Mouse (Mus musculus): ENCODE results near the gene Sftpa1. TPM values are rescaled to one million over a fixed set of nuclear protein-coding genes. Genes with fewer than 3 reads are reported as not detected.

Sftpa1 gene
- polyA plus RNA-seq, 1 experiment from 2014 or later: not detected

DNA sequence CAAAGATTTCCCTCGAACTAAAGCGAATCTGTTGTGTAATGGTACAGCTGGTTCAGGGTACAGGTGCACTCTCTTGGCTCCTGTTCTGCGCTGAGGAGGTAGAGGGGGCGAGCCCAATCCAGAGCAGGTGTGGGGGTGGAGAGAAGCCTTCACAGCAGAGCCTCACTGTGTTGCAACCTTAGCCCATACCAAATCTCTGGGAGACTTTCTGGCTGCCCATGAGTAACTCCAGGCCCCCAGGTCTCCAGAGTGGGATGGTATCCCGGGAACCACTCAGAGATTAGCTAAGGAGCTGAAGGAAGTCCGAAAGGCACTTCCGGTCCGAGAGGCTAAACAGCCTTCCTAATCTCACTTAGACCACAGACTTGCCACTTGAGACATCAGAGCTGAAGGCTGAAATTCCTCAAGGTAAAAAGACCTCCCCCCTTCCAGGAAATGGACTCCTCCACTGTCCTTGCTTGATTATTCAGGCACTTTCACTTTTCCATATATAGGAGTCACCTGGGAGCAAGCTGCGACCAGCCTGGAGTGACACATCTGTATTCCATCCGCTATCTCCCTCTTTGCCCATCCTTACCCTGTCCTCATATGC is 26.6 kb upstream of the Sftpa1 start, which contains the start of gene Mat1a:
Gene Mat1a, plus strand, starts transcription at position 183 of the 592 bp plus-strand sequence.
- H3K27me3 ChIP-seq (ENCODE audit: control insufficient read depth, insufficient read depth, low read length): no peaks in the 10 kb centered on the region
- no peak for DNase-seq (ENCODE audit: low spot score)
- no peak for ATAC-seq (ENCODE audit: low FRiP score)
- no peak within 1 kb of the TSS for H3K4me2 ChIP-seq (replicated peaks)
- WGBS: 78% methylated on average over 10 of the region's 10 CpGs
- no peaks in the 10 kb centered on the region for H3K4me1 ChIP-seq (replicated peaks; ENCODE audit: control insufficient read depth, insufficient read depth, low read length)
- no peak within 1 kb of the TSS for H3K4me3 ChIP-seq (replicated peaks; ENCODE audit: low read length)
- no peak within 1 kb of the TSS for H3K27ac ChIP-seq
- H3K9ac ChIP-seq: no peak within 1 kb of the TSS
- H3K36me3 ChIP-seq (replicated peaks; ENCODE audit: control insufficient read depth, insufficient read depth): no peaks in the 10 kb centered on the region
- no peaks in the 10 kb centered on the region for H3K9me3 ChIP-seq (ENCODE audit: control insufficient read depth, low read length)

DNA sequence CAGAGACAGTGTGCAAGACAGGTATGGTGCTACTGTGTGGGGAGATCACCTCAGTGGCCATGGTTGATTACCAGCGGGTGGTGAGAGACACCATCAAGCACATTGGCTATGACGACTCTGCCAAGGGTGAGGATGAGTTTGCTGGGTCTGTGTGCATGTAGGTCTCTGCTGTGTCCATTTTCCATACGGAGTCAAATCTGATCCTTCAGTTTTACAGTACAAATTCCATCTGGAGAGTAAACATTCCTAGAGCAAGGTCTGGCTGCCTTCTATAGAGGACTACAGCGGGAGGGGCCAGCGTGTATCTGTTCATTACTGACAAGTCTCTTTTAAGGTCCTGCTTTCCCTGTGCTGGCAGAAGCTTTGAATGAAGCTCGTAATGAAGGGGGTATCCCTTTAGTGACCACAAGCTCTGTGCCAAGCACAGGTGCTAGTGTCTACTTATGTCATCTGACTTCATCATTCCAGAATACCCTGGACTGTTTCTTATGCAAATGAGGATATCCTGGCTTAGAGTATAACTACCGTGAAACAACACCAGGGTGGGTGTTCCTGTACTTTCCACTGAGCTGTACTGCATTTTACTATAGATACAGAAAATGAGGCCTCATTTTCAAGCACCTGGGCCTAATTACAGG is 20.4 kb upstream of the Sftpa1 start:
- DNase-seq (ENCODE audit: low spot score) (no peak), ATAC-seq (ENCODE audit: low FRiP score) (no peak)
- Histone ChIP-seq H3K4me1 (replicated peaks; ENCODE audit: control insufficient read depth, insufficient read depth, low read length) (no peaks in the 10 kb centered on the region), H3K4me3 (replicated peaks; ENCODE audit: low read length) (no peak overlapping the region), H3K9me3 (ENCODE audit: control insufficient read depth, low read length) (no peaks in the 10 kb centered on the region), H3K9ac (no peak overlapping the region), H3K27me3 (ENCODE audit: control insufficient read depth, insufficient read depth, low read length) (no peaks in the 10 kb centered on the region), H3K27ac (no peak overlapping the region), H3K36me3 (replicated peaks; ENCODE audit: control insufficient read depth, insufficient read depth) (no peaks in the 10 kb centered on the region), H3K4me2 (replicated peaks) (no peak overlapping the region)
- 93% methylated on average over 7 of the region's 7 CpGs for WGBS

DNA sequence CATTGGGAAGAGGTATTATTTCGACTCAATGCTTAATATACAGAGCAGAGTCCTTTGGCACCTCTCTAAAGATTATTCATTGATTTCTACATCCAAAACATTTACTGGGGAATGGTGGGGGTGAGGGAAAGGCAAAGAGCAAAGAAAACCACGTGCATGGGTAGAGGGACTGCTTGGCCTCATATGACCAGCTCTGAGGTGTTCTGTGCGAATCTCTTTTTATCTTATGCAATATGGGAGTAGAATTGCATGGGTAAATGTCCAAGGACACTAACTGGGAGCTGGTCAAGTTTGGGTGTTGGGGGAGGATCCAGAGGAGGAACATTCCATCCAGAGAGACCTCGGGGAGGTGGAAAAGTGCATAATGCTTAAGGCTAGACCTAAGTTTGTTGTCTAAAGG is 18.6 kb upstream of the Sftpa1 start:
- no peak overlapping the region for H3K4me3 ChIP-seq (replicated peaks; ENCODE audit: low read length)
- no peak overlapping the region for H3K27ac ChIP-seq
- no peak overlapping the region for H3K4me2 ChIP-seq (replicated peaks)
- no peaks in the 10 kb centered on the region for H3K36me3 ChIP-seq (replicated peaks; ENCODE audit: control insufficient read depth, insufficient read depth)
- 82% methylated on average over 4 of the region's 4 CpGs for WGBS
- DNase-seq (ENCODE audit: low spot score) (no peak), ATAC-seq (ENCODE audit: low FRiP score) (no peak)
- H3K9ac ChIP-seq: no peak overlapping the region
- no peaks in the 10 kb centered on the region for H3K4me1 ChIP-seq (replicated peaks; ENCODE audit: control insufficient read depth, insufficient read depth, low read length)
- no peaks in the 10 kb centered on the region for H3K9me3 ChIP-seq (ENCODE audit: control insufficient read depth, low read length)
- H3K27me3 ChIP-seq (ENCODE audit: control insufficient read depth, insufficient read depth, low read length): no peaks in the 10 kb centered on the region

DNA sequence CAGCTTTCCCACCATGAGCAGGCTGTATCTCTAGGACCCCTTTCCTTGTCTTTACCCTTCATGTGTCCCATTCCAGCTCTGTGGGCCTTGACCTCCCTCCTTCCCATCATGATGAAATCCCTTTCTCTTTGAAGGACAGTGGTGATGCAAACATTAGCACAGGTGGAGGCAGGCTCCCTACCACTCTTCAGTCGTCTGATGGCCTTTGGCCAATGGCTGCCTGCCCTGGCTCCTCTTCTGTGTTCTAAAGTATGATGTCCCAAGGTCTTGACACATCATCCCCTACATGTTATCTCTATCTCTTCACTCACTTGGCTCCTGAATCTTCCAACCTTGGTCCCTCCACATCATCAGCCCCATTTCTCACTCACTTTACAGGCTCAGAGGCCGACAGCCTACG is 15.3 kb upstream of the Sftpa1 start:
- no peak overlapping the region for H3K4me2 ChIP-seq (replicated peaks)
- H3K9ac ChIP-seq: no peak overlapping the region
- H3K27ac ChIP-seq: no peak overlapping the region
- H3K9me3 ChIP-seq (ENCODE audit: control insufficient read depth, low read length): no peaks in the 10 kb centered on the region
- H3K4me1 ChIP-seq (replicated peaks; ENCODE audit: control insufficient read depth, insufficient read depth, low read length): no peaks in the 10 kb centered on the region
- no peak for ATAC-seq (ENCODE audit: low FRiP score)
- WGBS: 89% methylated on average over 3 of the region's 3 CpGs
- no peak overlapping the region for H3K4me3 ChIP-seq (replicated peaks; ENCODE audit: low read length)
- no peak for DNase-seq (ENCODE audit: low spot score)
- no peaks in the 10 kb centered on the region for H3K27me3 ChIP-seq (ENCODE audit: control insufficient read depth, insufficient read depth, low read length)
- no peaks in the 10 kb centered on the region for H3K36me3 ChIP-seq (replicated peaks; ENCODE audit: control insufficient read depth, insufficient read depth)

DNA sequence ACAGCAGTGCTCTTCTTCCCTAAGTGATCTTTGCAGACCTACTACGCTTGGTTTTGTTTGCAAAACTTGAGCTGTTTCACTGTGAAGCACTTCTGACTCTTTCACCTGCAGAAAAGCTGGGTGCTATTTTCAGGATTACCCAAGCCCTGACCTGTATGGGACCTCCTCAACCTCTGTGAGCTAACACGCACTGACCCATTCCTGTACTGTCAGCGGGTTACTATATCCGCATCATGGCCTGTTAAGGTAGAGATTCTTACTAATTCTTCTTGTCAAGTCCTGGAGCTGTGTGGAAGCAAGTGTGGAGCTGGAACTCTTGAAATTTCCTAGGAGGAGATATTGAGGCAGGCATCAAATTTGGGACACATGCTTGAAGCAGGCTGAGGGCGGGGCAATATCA is 6.9 kb upstream of the Sftpa1 start:
- no peaks in the 10 kb centered on the region for H3K27me3 ChIP-seq (ENCODE audit: control insufficient read depth, insufficient read depth, low read length)
- no peak overlapping the region for H3K27ac ChIP-seq
- no peak overlapping the region for H3K4me2 ChIP-seq (replicated peaks)
- DNase-seq (ENCODE audit: low spot score) (no peak), ATAC-seq (ENCODE audit: low FRiP score) (no peak)
- no peak overlapping the region for H3K9ac ChIP-seq
- H3K4me1 ChIP-seq (replicated peaks; ENCODE audit: control insufficient read depth, insufficient read depth, low read length): no peaks in the 10 kb centered on the region
- H3K36me3 ChIP-seq (replicated peaks; ENCODE audit: control insufficient read depth, insufficient read depth): no peaks in the 10 kb centered on the region
- H3K4me3 ChIP-seq (replicated peaks; ENCODE audit: low read length): no peak overlapping the region
- H3K9me3 ChIP-seq (ENCODE audit: control insufficient read depth, low read length): no peaks in the 10 kb centered on the region
- WGBS: 89% methylated on average over 5 of the region's 5 CpGs

DNA sequence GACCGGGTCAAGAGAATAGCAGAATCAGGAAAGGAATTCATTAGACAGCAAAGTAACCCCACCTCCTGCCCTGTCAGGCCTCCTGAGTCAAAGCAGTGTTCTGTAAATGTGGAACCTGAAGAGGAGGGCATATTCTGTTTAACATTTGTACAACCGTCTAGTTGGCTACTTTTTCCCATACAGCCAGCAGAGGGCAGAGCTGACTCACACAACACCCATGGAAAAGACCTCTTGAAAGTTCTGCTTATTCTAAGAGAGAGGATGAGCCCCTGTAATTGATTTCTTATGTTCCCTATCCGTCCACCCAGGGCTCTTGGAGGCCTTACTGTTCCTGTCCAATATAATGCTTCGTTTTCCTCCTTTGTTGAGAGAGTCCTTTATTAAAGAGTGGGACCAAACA is 3.6 kb upstream of the Sftpa1 start:
- Histone ChIP-seq H3K27ac (no peak overlapping the region), H3K36me3 (replicated peaks; ENCODE audit: control insufficient read depth, insufficient read depth) (no peaks in the 10 kb centered on the region), H3K4me2 (replicated peaks) (no peak overlapping the region), H3K4me1 (replicated peaks; ENCODE audit: control insufficient read depth, insufficient read depth, low read length) (no peaks in the 10 kb centered on the region), H3K4me3 (replicated peaks; ENCODE audit: low read length) (no peak overlapping the region), H3K27me3 (ENCODE audit: control insufficient read depth, insufficient read depth, low read length) (no peaks in the 10 kb centered on the region), H3K9ac (no peak overlapping the region), H3K9me3 (ENCODE audit: control insufficient read depth, low read length) (no peaks in the 10 kb centered on the region)
- ATAC-seq (ENCODE audit: low FRiP score): peak; percentile 60; the same call in 1 of the 2 replicates
- DNase-seq (ENCODE audit: low spot score): peak; percentile 61
- 26% methylated on average over 4 of the region's 4 CpGs for WGBS

DNA sequence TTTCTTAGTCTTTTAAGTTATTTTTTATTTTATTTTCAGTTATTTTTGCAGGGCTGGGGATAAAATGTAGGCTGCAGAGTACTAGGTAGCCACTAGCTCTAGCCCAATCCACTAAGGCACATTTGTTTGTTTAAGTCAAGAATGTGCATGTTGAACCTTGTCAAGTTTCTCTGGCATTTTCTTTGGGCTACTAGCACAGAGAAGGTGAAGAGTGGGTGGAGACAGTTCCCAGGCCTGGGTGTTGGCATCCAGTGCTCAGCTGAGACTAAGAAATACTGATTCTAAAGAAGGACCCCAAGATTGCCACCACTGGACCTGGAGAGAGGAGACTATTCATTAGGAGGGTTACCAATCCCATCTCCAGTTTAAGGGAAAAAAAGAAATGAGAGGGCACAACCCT is 5.4 kb downstream of the Sftpa1 start:
- Histone ChIP-seq H3K36me3 (replicated peaks; ENCODE audit: control insufficient read depth, insufficient read depth) (no peaks in the 10 kb centered on the region), H3K4me1 (replicated peaks; ENCODE audit: control insufficient read depth, insufficient read depth, low read length) (no peaks in the 10 kb centered on the region), H3K27me3 (ENCODE audit: control insufficient read depth, insufficient read depth, low read length) (no peaks in the 10 kb centered on the region), H3K9me3 (ENCODE audit: control insufficient read depth, low read length) (no peaks in the 10 kb centered on the region), H3K9ac (no peak overlapping the region), H3K4me3 (replicated peaks; ENCODE audit: low read length) (no peak overlapping the region), H3K27ac (no peak overlapping the region), H3K4me2 (replicated peaks) (no peak overlapping the region)
- ATAC-seq (ENCODE audit: low FRiP score) (no peak), DNase-seq (ENCODE audit: low spot score) (no peak)

DNA sequence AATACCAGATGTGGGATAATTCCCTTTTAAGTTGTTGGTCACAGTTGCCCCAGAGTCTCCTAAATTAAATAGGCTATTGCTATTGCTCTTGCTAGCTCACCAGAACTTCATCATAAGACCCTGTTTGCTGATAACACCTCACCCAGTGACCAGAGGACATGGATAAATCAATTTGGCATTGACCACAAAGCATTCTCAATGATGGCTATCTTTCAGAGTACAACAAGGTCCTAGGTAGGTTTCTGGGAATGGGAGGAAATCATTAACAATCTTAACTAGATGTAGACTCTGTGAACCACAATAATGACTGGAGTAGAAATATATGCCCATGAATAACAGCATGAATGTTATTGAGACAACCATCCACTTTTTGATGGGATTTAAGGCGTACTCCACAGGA is 9.1 kb downstream of the Sftpa1 start:
- no peak overlapping the region for H3K9ac ChIP-seq
- H3K27ac ChIP-seq: no peak overlapping the region
- H3K27me3 ChIP-seq (ENCODE audit: control insufficient read depth, insufficient read depth, low read length): no peaks in the 10 kb centered on the region
- WGBS: 85% methylated on average over 1 of the region's 1 CpGs
- DNase-seq (ENCODE audit: low spot score) (no peak), ATAC-seq (ENCODE audit: low FRiP score) (no peak)
- no peak overlapping the region for H3K4me2 ChIP-seq (replicated peaks)
- H3K4me1 ChIP-seq (replicated peaks; ENCODE audit: control insufficient read depth, insufficient read depth, low read length): no peaks in the 10 kb centered on the region
- no peaks in the 10 kb centered on the region for H3K9me3 ChIP-seq (ENCODE audit: control insufficient read depth, low read length)
- H3K4me3 ChIP-seq (replicated peaks; ENCODE audit: low read length): no peak overlapping the region
- H3K36me3 ChIP-seq (replicated peaks; ENCODE audit: control insufficient read depth, insufficient read depth): no peaks in the 10 kb centered on the region

DNA sequence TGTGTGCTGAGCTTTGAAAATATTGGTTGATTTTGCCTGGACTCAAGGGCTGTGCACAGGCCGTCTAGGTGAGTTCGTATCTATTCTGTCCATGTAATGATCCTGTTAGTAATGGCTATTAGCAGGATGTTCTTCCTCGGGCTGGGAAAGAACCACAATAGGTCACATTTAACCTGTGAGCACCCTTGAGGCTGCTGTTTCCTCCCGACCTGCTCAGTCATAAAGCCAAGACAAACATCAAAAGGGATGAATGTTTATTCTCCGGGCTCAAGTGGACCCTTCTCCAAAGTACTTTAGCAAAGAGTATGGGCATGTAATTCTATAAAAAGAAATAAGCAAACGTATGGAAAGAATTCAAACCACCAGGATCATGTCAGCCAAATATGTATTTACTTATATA is 14.5 kb downstream of the Sftpa1 start:
- H3K4me2 ChIP-seq (replicated peaks): no peak overlapping the region
- 77% methylated on average over 6 of the region's 6 CpGs for WGBS

DNA sequence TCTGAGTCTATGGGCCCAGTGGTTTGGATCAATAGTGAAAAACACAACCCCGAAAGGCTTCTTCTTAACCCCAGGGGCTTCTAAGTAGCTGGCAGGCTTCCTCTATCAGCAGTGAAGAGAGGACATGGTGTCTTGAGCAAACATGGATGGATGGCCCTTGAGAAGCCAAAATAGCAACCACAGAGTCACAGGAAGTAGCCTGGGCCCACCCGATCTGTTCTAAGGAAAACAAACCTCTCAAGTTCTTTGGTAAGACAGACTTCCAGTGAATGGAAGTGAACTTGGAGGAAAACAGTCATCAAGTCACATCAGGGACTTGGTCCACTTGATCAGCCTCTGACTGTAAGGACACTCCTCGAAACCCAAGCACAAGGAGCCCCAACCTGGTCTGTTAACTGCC is 15.3 kb downstream of the Sftpa1 start:
- Histone ChIP-seq H3K4me3 (replicated peaks; ENCODE audit: low read length) (no peak overlapping the region), H3K27me3 (ENCODE audit: control insufficient read depth, insufficient read depth, low read length) (no peaks in the 10 kb centered on the region), H3K36me3 (replicated peaks; ENCODE audit: control insufficient read depth, insufficient read depth) (no peaks in the 10 kb centered on the region), H3K9me3 (ENCODE audit: control insufficient read depth, low read length) (no peaks in the 10 kb centered on the region), H3K9ac (no peak overlapping the region), H3K27ac (no peak overlapping the region), H3K4me2 (replicated peaks) (no peak overlapping the region), H3K4me1 (replicated peaks; ENCODE audit: control insufficient read depth, insufficient read depth, low read length) (no peaks in the 10 kb centered on the region)
- ATAC-seq (ENCODE audit: low FRiP score) (no peak), DNase-seq (ENCODE audit: low spot score) (no peak)
- 92% methylated on average over 3 of the region's 3 CpGs for WGBS

More for the DNA sequence above, 14.5 kb downstream of the Sftpa1 start:
- DNase-seq (ENCODE audit: low spot score): no peak
- no peak overlapping the region for H3K4me3 ChIP-seq (replicated peaks; ENCODE audit: low read length)
- H3K4me1 ChIP-seq (replicated peaks; ENCODE audit: control insufficient read depth, insufficient read depth, low read length): no peaks in the 10 kb centered on the region
- no peak for ATAC-seq (ENCODE audit: low FRiP score)
- no peaks in the 10 kb centered on the region for H3K36me3 ChIP-seq (replicated peaks; ENCODE audit: control insufficient read depth, insufficient read depth)
- no peaks in the 10 kb centered on the region for H3K9me3 ChIP-seq (ENCODE audit: control insufficient read depth, low read length)
- H3K9ac ChIP-seq: no peak overlapping the region
- H3K27me3 ChIP-seq (ENCODE audit: control insufficient read depth, insufficient read depth, low read length): no peaks in the 10 kb centered on the region
- H3K27ac ChIP-seq: no peak overlapping the region
